Mouse (Mus musculus): ENCODE results near the gene Zc3h7b. TPM values are rescaled to one million over a fixed set of nuclear protein-coding genes. Genes with fewer than 3 reads are reported as not detected.
A peak's percentile ranks its signal among the peaks of the same experiment; 100 is the strongest.

The Zc3h7b gene
- total and polyA plus RNA-seq, 3 experiments, result 18.2 to 108 (median 41.5) TPM

GRCm38 (mm10) chr15:81810671-81811598, 66.1 kb downstream of the Zc3h7b start (continued):
- TF ChIP-seq GABPA (IDR thresholded peaks at IDR 0.05; ENCODE audit: low read depth, low read length) (no peak), ZMIZ1 (IDR thresholded peaks at IDR 0.05; ENCODE audit: low read depth, low read length) (no peak), USF1 (IDR thresholded peaks at IDR 0.05; ENCODE audit: low read depth, low read length) (peak; percentile 98)

GRCm38 (mm10) chr15:81811599-81811996, 66.7 kb downstream of the Zc3h7b start:
- Histone ChIP-seq H3K27ac (ENCODE audit: control insufficient read depth, low read depth, low read length) (0 out of 2 replicates have a peak overlapping the region, but pooled peaks have one; percentile 14), H3K36me3 (ENCODE audit: control insufficient read depth in 1 of 2, insufficient read depth in 2 of 2, low read length in 2 of 2) (peaks cover 0 to 31% of the 10 kb centered on the region in 2 experiments; a peak in 2 of 4 replicates), H3K9ac (ENCODE audit: control insufficient read depth, low read depth, low read length, poor library complexity, severe bottlenecking) (peak overlapping the region; percentile 78), H3K79me2 (ENCODE audit: control insufficient read depth, insufficient read depth, low read length, poor library complexity) (peaks cover 6% of the 10 kb centered on the region), H3K27me3 (ENCODE audit: control insufficient read depth in 1 of 2, insufficient read depth in 2 of 2, low read length in 2 of 2) (no peaks in the 10 kb centered on the region), H3K9me3 (replicated peaks; ENCODE audit: insufficient read depth, low read length) (no peaks in the 10 kb centered on the region), H3K4me3 (ENCODE audit: control insufficient read depth in 1 of 2, insufficient read depth in 1 of 2, low read depth in 2 of 2, low read length in 2 of 2) (peak overlapping the region; percentile 68 to 76), H3K4me1 (ENCODE audit: control insufficient read depth in 1 of 2, insufficient read depth in 2 of 2, low read length in 2 of 2) (peaks cover 16 to 34% of the 10 kb centered on the region in 2 experiments)
- peak; percentile 8; the same call in 1 of the 2 replicates for TF ChIP-seq MAZ (IDR thresholded peaks at IDR 0.05; ENCODE audit: low read depth, low read length)
- TF ChIP-seq RCOR1 (IDR thresholded peaks at IDR 0.05; ENCODE audit: low read depth, low read length), result no peak
- TF ChIP-seq POLR2AphosphoS2 (IDR thresholded peaks at IDR 0.05; ENCODE audit: low read length), result no peak
- no peak for TF ChIP-seq TCF12 (IDR thresholded peaks at IDR 0.05; ENCODE audit: low read depth, low read length)
- DNase-seq (ENCODE audit: low read depth, low spot score), result no peak

- no peak overlapping the region for H3K27ac ChIP-seq (ENCODE audit: control insufficient read depth, low read depth, low read length)
- TF ChIP-seq CTCF (IDR thresholded peaks at IDR 0.05 in 2 of 3, conservative IDR thresholded peaks at IDR 0.05 in 1 of 3; ENCODE audit: control insufficient read depth in 1 of 3, insufficient read depth in 1 of 3, low read depth in 2 of 3, low read length in 3 of 3, poor library complexity in 1 of 3, severe bottlenecking in 1 of 3), result no peak
- TF ChIP-seq ZMIZ1 (IDR thresholded peaks at IDR 0.05; ENCODE audit: low read depth, low read length), result no peak
- no peak for TF ChIP-seq ZNF384 (IDR thresholded peaks at IDR 0.05; ENCODE audit: low read depth, low read length)
- no peak for TF ChIP-seq E2F4 (IDR thresholded peaks at IDR 0.05; ENCODE audit: borderline replicate concordance, low read depth, low read length)
- TF ChIP-seq MYB (IDR thresholded peaks at IDR 0.05; ENCODE audit: low read depth, low read length), result no peak
- no peak for TF ChIP-seq TAL1 (IDR thresholded peaks at IDR 0.05; ENCODE audit: low read length)
- no peaks in the 10 kb centered on the region for H3K9me3 ChIP-seq (replicated peaks; ENCODE audit: insufficient read depth, low read length)
- H3K79me2 ChIP-seq (ENCODE audit: control insufficient read depth, insufficient read depth, low read length, poor library complexity), result peaks cover 6% of the 10 kb centered on the region
- H3K4me3 ChIP-seq (ENCODE audit: control insufficient read depth in 1 of 2, insufficient read depth in 1 of 2, low read depth in 2 of 2, low read length in 2 of 2), result peak overlapping the region; percentile 68 to 76; a peak in 3 of 4 replicates
- H3K36me3 ChIP-seq (ENCODE audit: control insufficient read depth in 1 of 2, insufficient read depth in 2 of 2, low read length in 2 of 2), result peaks cover 0 to 31% of the 10 kb centered on the region in 2 experiments; a peak in 2 of 4 replicates
- no peaks in the 10 kb centered on the region for H3K27me3 ChIP-seq (ENCODE audit: control insufficient read depth in 1 of 2, insufficient read depth in 2 of 2, low read length in 2 of 2)
- DNase-seq (ENCODE audit: low read depth, low spot score), result no peak
- peaks cover 16 to 34% of the 10 kb centered on the region in 2 experiments for H3K4me1 ChIP-seq (ENCODE audit: control insufficient read depth in 1 of 2, insufficient read depth in 2 of 2, low read length in 2 of 2)
- peak overlapping the region; percentile 78 for H3K9ac ChIP-seq (ENCODE audit: control insufficient read depth, low read depth, low read length, poor library complexity, severe bottlenecking)
These were observed 67.4 kb downstream of the Zc3h7b start for GRCm38 (mm10) chr15:81812287-81812686.
